Mouse (Mus musculus): ENCODE measurements around the gene Sprr2a3.
A peak's percentile ranks its signal among the peaks of the same experiment; 100 is the strongest.
"Not testable (repeated sequence)": the region's sequence is repeated elsewhere in the genome, so short reads cannot be mapped to it uniquely, and the experiment has no call there.

Gene Sprr2a3

DNA sequence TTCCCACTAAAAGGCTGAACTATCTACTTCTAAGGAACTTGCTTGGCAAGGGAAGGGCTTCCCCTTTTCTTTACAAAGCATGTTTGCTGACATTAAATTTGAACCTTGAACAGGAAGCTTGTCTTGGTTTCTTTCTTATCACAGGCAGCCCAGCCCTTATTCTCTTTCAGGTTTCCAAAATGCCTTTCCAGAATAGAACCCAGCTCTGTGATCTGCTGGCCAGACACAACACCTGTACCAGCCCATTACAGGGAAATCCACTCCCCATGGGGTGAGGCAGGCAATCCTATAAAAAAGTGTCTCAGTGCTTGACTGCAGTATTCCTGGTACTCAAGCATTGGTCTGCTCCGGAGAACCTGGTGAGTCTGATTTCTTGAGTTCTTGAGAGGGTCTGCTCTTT, at the start of gene Sprr2a3:
TSS of gene Sprr2a3 (plus strand) at position 317 of the 400 bp plus-strand sequence.
- not testable (repeated sequence) for DNase-seq (ENCODE audit: inconsistent ontology term)

DNA sequence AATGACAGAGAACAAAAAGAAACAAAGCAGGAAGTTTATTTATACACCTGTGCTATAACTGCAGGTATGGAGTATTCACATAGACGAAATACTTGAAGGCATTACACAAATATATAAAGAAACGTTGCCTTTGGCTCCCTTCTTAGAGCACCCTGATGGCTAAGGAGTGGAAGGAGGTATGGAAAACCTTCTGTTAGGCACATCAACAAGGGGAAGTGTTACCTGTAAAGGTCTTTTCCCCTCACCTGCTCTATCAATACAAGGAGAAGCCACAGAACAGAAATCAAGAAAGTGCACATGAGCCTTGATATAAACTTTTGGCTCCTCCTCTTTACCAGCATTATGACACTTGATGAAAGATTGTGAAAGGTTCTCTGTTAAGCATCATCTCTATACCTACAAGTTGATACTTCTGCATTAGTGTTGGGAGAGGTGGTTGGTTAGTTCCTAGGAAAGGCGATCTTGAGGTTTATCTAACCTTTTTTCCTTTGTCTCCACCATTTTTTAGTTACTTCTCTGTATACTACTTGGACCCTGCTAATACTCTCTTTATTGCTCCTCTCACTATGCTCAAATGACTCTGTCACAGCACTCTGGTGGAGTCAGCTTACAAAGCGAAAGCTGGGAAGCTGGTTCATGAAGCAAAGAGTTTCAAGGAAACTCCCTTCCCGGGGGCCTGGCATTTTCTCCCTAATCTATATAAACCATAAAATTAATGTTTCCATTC, 48.6 kb upstream of the Sprr2a3 start:
- not testable (repeated sequence) for DNase-seq (ENCODE audit: inconsistent ontology term)

- DNase-seq (ENCODE audit: inconsistent ontology term), result not testable (repeated sequence)
Observed at GRCm38 (mm10) chr3:92238736-92239135, 46.5 kb upstream of the Sprr2a3 start.

DNA sequence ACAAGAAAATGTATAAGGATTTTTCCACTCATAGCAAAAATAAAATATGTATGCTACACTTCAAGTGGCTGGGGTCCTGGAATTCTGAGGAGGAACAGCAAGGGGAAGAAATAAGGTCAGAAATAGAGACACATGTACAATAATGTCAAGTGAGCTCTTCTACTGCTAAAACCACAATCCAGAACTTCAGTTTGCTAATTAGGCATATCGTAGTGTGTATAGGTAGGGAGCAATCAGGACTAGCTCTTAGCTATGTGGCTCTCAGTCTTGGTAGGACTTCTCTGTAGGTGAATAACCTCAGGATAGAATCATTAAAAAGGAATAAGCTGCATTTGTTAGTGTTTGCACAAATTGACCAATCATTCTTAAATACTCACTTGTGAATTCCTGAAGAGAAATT, 46.0 kb upstream of the Sprr2a3 start:
- not testable (repeated sequence) for DNase-seq (ENCODE audit: inconsistent ontology term)

DNA sequence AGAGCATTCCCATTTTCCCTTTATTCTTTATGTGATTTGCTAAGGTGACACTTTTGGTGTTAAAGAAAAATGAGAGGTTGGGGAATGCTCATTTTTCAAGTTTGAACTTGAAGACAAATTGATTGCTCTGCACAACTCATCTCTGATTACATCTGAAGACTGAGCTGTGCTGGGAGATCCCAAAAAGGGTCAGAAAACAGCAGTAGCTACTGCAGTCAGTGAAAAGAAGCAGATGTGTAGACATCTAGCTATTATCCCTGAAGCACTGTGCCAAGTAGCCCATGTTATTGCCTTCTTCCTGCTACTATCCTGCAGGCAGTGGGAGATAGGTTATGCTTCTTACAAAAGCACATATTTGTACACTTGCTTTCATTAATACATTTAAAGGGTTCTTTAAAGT, 40.4 kb upstream of the Sprr2a3 start:
- DNase-seq (ENCODE audit: inconsistent ontology term), result not testable (repeated sequence)

DNA sequence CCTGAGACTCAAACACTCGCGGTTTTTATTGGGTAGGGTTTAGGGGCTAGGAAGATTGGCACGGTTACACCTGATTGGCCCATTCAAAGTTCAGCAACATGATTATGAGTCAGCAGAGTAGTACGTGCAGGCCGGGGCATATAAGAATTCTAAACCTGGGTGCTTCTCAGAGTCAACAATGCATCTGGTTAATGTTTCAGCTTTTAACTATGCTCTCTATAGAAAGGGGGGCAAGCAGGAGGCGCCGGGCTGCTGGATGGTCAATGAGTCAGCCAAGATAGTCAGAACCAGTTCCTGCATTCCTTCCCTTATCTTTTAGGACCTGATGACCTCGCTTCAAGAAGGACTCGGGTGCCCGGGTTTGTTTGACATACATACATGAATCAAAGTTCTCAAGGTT, 39.0 kb upstream of the Sprr2a3 start:
- DNase-seq (ENCODE audit: inconsistent ontology term), result not testable (repeated sequence)

DNA sequence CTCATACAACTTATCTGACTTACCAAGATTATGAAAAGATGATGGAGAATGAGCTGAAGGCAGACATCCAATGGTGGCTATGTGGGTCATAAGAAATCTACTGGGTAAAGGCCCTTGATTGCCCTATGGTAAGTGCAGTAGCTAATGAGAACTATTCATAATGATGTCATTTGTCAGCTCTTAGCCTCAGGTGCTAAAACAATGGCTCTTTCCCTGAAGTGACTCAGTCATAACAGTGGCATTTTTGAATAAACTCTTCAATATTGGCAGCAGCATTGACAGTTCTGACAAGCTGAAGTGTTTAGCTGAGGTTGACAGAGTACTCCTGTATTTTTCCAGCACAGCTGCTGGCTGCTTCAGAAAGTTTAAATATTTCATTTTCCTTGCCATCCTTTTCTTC, 36.7 kb upstream of the Sprr2a3 start:
- not testable (repeated sequence) for DNase-seq (ENCODE audit: inconsistent ontology term)

GRCm38 (mm10) chr3:92250450-92250849, 34.8 kb upstream of the Sprr2a3 start:
- DNase-seq (ENCODE audit: inconsistent ontology term), result not testable (repeated sequence)

DNA sequence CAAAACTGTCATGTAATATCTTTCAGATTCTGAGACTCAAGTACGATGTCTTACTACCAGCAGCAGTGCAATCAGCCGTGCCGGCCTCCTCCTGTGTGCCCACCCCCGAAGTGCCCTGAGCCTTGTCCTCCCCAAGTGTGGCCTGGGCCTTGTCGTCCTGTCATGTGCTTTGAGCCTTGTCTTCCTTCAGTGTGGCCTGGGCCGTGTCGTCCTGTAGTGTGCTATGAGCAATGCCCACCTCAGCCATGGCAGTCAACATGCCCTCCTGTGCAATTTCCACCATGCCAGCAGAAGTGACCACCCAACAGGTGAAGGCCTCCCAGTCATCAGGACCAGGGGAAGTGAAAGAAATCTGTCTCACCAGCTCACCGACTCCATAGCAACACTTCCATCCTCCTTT, 31.4 kb upstream of the Sprr2a3 start:
- not testable (repeated sequence) for DNase-seq (ENCODE audit: inconsistent ontology term)

DNA sequence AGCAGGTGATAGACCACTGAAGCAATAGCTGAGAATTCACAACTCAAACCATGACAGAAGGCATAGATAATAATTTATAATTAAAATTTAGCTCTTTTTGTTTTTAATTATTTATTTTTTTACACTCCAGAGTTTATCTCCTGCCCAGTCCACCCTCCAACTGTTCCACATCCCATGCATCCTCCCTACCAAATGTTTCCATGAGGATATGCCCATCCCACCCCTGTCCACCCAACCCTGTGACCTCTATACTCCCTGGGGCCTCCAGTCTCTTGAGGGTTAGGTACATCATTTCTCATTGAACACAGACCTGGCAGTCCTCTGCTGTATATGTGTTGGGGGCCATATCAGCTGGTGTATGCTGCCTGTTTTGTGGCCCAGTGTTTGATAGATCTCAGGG, 26.7 kb upstream of the Sprr2a3 start:
- not testable (repeated sequence) for DNase-seq (ENCODE audit: inconsistent ontology term)

GRCm38 (mm10) chr3:92263462-92263861, 21.8 kb upstream of the Sprr2a3 start:
- DNase-seq (ENCODE audit: inconsistent ontology term), result not testable (repeated sequence)

DNA sequence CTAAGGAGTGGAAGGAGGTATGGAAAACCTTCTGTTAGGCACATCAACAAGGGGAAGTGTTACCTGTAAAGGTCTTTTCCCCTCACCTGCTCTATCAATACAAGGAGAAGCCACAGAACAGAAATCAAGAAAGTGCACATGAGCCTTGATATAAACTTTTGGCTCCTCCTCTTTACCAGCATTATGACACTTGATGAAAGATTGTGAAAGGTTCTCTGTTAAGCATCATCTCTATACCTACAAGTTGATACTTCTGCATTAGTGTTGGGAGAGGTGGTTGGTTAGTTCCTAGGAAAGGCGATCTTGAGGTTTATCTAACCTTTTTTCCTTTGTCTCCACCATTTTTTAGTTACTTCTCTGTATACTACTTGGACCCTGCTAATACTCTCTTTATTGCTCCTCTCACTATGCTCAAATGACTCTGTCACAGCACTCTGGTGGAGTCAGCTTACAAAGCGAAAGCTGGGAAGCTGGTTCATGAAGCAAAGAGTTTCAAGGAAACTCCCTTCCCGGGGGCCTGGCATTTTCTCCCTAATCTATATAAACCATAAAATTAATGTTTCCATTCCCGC, 13.7 kb upstream of the Sprr2a3 start:
- not testable (repeated sequence) for DNase-seq (ENCODE audit: inconsistent ontology term)

DNA sequence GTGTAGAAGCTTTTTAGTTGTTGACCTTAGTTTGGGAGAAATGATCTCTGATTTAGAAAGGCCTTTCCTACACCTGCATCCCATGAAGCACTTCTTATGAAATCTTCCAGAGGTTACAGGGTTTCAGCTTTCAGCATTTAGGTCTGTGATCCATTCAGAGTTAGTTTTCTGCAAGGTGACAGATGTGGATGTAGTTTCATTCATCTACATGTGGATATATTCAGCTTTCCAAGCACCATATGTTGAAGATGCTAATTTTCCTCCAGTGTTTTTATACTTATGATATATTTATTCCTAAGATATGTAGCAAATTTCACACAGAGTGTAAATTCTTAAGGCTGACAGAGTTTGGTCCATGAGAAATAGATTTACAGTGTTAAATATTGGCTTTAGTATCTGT, 11.7 kb upstream of the Sprr2a3 start:
- DNase-seq (ENCODE audit: inconsistent ontology term), result not testable (repeated sequence)

- not testable (repeated sequence) for DNase-seq (ENCODE audit: inconsistent ontology term)
Observed at GRCm38 (mm10) chr3:92274018-92274417, 11.2 kb upstream of the Sprr2a3 start.

DNA sequence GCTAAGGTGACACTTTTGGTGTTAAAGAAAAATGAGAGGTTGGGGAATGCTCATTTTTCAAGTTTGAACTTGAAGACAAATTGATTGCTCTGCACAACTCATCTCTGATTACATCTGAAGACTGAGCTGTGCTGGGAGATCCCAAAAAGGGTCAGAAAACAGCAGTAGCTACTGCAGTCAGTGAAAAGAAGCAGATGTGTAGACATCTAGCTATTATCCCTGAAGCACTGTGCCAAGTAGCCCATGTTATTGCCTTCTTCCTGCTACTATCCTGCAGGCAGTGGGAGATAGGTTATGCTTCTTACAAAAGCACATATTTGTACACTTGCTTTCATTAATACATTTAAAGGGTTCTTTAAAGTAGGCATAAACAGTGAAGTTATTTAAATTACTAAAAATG, 5.6 kb upstream of the Sprr2a3 start:
- DNase-seq (ENCODE audit: inconsistent ontology term), result not testable (repeated sequence)

- not testable (repeated sequence) for DNase-seq (ENCODE audit: inconsistent ontology term)
Observed at GRCm38 (mm10) chr3:92280963-92281606, 4.1 kb upstream of the Sprr2a3 start.

DNA sequence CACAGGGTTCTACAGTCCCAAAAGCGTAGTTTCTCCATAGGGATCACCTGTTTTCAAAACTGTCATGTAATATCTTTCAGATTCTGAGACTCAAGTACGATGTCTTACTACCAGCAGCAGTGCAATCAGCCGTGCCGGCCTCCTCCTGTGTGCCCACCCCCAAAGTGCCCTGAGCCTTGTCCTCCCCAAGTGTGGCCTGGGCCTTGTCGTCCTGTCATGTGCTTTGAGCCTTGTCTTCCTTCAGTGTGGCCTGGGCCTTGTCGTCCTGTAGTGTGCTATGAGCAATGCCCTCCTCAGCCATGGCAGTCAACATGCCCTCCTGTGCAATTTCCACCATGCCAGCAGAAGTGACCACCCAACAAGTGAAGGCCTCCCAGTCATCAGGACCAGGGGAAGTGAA, 3.3 kb downstream of the Sprr2a3 start:
- not testable (repeated sequence) for DNase-seq (ENCODE audit: inconsistent ontology term)

DNA sequence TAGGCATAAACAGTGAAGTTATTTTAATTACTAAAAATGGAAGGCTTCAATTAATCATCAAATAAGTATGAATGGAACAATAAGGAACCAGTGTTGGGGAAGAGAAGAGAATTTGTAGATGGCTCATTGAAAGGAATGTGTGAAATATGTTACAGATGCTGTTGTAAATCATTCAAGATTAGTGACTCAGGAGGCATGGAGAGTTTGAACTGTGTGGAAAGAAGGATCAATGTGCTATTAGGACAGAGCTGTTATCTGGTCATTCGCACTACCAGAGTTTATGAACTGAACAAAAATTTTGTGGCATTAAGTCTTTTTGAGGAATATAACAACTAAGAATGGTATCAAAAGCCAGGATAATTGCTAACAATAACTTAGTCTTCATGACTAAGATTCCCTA, 22.2 kb downstream of the Sprr2a3 start:
- DNase-seq (ENCODE audit: inconsistent ontology term), result peak; percentile 54

DNA sequence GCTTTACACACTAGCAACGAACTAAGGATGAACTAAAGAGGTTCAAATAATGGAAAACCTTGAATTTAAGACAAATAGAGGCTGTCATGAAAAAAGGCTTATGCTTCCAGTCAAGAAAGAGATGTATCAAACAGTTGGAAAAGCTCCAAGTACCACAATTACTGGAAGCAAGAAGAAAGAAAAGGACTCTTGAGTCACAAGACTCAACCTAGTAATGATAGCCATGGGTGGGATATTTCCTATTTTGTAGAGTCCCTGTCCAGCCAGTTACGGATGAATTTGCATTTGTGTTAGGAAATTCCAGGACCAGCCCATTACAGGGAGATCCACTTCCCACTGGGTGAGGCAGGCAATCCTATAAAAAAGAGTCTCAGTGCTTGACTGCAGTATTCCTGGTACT, 31.1 kb downstream of the Sprr2a3 start, which contains the start of gene Sprr2b:
TSS of gene Sprr2b (plus strand) at position 301 of the 400 bp plus-strand sequence.
- DNase-seq (ENCODE audit: inconsistent ontology term), result no peak

DNA sequence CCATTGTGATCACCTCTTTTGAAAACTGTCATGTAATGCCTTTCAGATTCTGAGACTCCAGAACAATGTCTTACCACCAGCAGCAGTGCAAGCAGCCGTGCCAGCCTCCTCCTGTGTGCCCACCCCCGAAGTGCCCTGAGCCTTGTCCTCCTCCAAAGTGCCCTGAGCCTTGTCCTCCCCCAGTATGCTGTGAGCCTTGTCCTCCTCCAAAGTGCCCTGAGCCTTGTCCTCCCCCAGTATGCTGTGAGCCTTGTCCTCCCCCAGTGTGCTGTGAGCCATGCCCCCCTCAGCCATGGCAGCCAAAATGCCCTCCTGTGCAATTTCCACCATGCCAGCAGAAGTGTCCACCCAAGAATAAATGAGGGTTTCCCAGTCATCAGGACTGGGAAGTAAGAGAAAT, 32.2 kb downstream of the Sprr2a3 start:
- no peak for DNase-seq (ENCODE audit: inconsistent ontology term)

GRCm38 (mm10) chr3:92336278-92336677, 51.1 kb downstream of the Sprr2a3 start:
- no peak for DNase-seq (ENCODE audit: inconsistent ontology term)

DNA sequence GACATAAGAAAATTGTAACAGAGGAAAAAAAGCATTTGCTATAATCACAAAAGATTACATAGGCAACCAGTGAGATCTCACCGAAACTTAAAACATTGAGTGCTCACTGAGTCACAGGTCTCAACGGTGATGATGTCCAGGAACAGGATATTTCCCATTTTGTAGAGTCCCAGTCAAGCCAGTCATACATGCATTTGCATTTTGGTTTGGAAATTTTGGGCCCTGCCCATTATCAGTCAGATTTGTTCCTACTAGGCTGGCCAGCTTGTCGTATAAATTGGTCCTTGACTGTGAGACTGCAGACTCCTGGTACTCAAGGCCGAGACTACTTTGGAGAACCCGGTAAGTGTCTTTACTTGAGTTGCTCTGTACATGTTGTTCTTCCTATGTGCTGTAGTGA, 53.6 kb downstream of the Sprr2a3 start, which contains the start of gene Sprr2d:
TSS of gene Sprr2d (plus strand) at position 301 of the 400 bp plus-strand sequence.
- no peak for DNase-seq (ENCODE audit: inconsistent ontology term)

Measured in Muller cell, postnatal 12 days (primary cell).